Mouse (Mus musculus) left cerebral cortex, adult 18-20 months (tissue): ENCODE results near the gene Pbx1. TPM values are rescaled to one million over a fixed set of nuclear protein-coding genes. Genes with fewer than 3 reads are reported as not detected.

Experiments used
- DNase-seq, 2 experiments: peaks; one replicate each; pipeline ENCODE4 v3.0.0; 2021 to 2022; ENCODE audit warnings: low spot score in 2 of 2, mixed read lengths in 1 of 2
- total RNA-seq, 2 experiments: library from RNA; stranded (reverse); gene quantifications; 2 replicates each; pipeline ENCODE4 v1.2.3; 2021

Pbx1 gene
- total RNA-seq, 2 experiments from 2014 or later, result 130 to 135 TPM

GRCm38 (mm10) chr1:168180622-168181441 lies 251.2 kb downstream of the Pbx1 start:
- DNase-seq, result no peak

GRCm38 (mm10) chr1:168179691-168180090 lies 252.4 kb downstream of the Pbx1 start:
- DNase-seq, result no peak

- no peak for DNase-seq
Observed at GRCm38 (mm10) chr1:168178611-168179010, 253.5 kb downstream of the Pbx1 start.

DNA sequence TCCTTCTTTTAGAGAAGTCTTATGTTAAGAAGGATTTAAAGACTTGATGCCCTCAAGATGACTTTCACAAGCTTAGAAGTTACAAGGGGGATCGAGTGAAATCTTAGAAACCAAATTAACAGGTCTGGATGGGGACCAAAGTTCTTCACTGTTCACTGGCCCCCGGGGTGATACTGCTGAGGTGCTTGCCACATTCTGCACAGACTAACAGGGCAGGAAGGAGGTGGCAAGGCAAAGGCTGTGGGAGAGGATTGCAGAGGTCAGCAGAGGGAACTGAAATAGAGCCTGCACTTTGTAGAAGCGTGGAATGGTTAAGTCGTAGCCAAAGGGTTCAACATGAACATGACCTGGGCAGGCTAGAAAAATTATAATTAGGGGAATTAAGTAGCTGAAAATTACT lies 256.5 kb downstream of the Pbx1 start:
- DNase-seq, result no peak

- DNase-seq, result no peak
Observed at GRCm38 (mm10) chr1:168169791-168170190, 262.3 kb downstream of the Pbx1 start.

DNA sequence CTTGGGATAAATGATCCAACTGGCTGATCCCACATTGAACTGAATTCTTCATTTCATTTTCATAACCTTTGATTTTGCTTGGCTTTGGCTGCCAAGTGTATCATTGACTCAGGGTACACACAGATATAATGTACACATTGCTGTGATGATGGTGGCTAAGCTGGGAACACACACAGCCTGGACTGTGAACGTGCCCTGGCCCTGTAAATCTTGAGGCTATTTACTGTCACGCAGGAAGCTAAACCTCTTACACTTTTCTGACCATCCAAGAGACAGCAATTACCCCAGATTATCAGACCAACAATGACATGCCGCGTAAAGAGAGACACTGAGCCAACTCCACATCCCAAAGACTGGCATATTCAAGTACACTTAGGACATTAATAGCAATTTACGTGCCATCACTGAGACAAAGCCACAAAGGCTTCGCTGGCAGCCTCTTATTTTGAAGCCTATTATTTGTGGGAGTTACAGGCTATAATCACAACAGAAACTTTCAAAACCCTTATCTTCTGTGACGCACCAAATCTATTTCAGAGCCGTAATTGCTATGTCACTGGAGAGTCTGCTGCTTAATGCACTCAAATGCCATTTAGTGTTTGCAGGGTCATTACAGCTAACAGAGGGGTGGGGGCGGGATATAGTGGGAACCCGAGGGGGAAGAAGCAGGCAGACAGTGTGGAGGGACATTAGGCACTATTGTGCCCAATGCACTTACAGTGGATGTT lies 262.9 kb downstream of the Pbx1 start:
- DNase-seq, result no peak

DNA sequence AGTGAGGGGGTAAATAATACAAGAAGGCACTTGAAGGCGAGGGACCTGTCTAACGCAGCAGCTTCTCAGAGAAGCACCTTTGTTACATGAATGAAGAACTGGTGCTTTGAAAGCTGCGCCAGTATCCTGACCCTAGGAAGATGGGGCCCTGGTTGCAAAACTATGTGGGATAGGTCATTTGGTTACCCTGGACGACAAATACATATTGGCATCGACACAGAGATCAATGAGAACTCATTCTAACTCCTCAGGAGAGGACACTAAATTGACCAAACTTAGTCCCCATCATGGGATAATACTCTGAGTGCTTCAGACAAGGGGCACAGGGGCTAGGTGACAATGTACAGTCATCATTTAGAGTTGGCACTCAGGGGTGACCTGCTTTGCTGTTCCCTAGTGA lies 264.3 kb downstream of the Pbx1 start:
- no peak for DNase-seq

- no peak for DNase-seq
Observed at GRCm38 (mm10) chr1:168166841-168167240, 265.2 kb downstream of the Pbx1 start.

DNA sequence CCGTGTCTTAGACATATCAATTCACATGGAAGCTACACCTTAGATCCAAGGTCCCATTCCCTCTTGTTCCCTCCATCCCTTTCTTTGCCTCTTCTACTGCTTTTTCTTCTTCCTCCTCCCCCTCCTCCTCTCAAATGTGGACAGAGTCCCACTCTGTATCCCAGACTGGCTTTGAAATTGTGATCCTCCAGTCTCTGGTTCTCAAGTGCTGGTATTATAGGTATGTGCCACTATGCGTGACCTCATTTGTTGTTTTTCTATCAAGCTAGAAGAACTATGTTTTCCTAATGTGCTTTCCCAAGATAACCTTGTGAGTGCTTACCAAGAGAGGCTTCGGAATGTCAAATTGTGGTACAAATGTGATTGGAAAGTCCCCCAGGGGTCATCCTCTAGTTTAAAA lies 267.1 kb downstream of the Pbx1 start:
- no peak for DNase-seq

DNA sequence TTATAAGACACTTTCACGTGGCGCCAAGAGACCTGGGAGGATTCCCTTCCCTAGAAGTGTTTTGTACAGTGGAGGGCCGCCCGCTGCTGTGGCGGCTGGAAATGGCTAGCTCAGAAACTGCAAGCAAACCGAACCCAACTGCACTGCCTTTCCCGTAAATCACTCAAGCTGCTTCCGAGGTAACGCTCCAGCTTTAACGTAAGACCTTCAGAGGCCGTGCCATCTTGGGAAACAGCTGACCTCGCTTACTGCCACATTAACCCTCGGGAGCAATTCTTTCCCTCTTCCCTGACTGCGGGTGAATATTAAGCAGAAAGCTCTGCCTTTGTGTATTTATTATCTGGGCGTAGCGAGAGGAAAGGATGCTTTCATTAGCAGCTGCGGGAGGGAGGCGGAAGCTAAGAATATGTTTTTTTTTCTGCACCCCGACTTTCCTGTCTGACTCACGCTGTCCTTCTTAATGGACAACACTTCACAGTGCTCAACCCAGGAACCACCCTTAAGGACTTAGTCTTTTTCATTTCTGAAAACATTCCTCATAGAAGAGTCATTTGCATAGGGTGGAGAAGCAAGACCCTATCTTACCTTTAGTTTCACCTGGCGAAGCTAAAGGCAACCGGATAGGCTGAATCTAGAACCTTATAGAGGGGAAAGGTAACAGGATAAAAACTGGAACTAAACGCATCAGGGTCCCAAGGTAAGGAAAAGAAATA lies 268.4 kb downstream of the Pbx1 start:
- DNase-seq, result no peak

DNA sequence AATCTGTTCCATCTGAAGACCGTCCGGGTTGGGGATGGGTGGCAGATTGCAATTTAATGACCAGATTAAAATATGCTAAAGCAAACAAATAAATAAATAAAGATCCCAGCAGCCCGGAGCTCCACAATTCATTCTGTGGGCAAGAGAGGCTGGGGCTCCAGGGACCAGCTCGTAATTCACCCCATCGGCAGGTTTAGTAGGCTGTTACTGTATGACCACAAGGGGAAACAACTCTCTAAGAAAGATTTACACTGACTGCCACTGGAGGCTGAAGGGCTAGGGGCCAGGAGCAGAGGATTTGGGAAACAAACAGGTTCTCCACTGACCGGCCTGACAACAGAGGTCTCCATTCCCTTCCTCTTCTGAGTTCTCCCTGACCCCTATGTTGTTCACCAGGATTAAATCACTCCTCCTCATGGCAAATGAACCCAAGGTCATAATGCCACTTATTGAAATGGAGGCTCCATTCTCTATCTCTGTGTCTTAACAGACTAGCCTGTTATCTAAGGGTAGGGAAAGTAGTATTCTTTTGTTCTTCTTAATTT lies 292.9 kb downstream of the Pbx1 start:
- no peak for DNase-seq

- DNase-seq, result no peak
Observed at GRCm38 (mm10) chr1:168138669-168139068, 293.4 kb downstream of the Pbx1 start.

DNA sequence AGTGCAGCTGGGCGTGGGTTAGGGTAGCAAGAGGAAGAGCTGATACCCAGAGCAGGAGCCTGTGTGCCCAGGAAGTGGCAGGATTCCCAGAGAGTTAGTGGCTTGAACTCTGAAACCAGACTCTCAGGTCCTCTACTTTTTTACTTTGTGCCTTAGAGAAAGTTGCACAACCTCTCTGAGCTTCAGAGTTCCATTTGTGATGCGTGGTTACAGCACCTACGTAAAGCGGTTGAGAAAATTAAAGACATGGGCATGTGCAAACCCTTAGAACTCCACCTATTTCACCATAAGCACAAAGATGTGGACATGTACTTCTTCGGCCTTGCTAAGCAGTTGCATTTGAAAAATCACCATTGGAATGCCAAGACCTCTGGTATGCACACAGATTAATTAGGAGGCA lies 294.2 kb downstream of the Pbx1 start:
- no peak for DNase-seq

DNA sequence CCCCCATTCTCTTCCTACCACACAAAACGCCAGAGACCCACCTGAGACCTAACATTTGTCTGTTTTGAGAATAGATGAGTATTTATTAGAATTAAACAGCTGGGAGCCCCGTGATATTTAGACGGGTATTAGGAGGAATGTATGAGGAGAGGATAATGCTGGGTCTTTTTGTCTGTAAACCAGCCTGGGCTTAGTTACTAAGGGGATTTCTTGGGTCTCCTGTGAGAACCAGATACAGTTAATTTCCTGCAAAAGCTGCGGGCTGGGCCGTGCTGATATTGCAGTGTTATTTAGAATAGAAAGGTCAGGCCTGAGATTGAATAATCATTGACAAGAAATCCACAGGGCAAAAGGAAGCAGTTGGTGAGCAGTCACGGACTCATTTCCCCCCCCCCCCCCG lies 296.5 kb downstream of the Pbx1 start:
- DNase-seq, result no peak

GRCm38 (mm10) chr1:168133696-168134095 lies 298.4 kb downstream of the Pbx1 start:
- no peak for DNase-seq

DNA sequence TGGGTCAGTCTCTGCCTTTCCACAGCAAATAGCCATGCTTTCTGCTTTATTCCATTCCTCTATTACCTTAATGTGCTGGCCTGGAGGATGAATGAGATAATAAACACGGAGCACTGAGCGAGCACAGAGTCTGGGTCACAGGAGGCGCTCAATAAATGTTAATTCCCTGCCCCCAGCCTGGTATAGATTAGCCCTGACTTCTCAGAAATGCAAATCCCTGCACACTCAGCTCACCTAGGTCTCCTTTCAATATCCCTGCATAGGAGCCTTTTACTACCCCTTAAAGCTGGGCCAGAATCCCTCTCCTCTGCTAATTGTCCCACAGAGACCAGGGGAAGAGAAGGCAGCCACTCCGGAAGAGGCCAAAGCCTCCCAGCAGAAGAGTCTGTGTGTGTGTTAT lies 304.1 kb downstream of the Pbx1 start:
- DNase-seq, result no peak

DNA sequence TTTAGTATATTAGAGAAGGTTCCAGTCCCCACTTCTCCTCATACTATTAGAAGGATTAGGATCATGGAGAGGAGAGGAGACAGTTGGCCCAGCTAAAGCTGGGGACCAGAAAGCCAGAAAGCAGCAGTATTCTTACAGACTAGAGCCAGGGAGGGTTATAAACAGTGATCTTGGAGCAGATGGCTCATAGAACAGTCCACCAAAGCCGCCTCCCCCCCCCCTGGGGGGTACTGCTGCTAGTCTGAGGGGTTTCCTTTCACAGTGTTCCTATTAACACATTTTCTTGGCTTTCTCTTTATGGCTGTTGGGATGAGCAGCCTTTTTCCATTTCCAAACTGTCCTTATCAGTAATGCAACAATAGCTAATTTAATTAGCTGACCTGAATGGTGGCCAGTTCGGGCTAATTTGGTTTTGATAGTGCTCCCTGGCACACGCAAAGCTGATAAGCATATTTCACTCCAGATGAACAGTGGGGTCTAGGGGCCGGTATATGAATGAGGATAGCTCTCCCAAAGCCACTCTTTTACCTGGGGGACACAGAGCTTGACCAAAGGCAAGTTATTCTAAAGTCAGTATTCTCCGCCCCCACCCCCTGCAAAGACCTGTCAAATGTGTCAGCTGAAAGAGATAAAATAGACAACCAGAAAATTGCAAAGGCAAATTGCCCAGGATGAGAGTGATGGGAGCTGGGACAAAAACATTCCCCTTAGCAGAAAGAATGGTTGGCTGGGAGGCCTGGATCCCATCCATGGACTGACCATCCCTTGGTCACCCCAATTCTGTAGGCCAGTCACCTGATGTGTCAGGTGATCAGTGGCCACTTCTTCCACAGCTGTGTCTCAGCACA lies 307.2 kb downstream of the Pbx1 start:
- DNase-seq, result no peak

DNA sequence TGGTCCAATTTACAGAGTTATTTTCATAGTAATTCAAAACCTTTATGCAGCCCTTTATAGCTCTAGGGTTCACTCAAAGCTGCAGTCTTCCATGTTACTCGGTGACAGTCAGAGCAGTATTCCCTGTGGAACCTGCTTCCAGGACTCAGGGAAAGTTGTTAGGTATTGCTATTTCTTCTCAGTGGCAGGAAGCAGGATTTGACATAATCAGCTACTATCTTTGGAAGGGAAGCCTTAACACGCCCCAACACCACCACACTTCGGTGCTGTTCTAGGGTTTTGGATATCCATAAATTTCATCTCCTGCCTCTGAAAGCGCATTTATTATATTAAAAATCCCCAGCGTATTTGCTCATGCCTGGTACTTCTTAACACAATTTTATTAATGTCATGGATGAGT lies 314.0 kb downstream of the Pbx1 start:
- DNase-seq, result peak in 1 of 2 experiments; percentile 2

DNA sequence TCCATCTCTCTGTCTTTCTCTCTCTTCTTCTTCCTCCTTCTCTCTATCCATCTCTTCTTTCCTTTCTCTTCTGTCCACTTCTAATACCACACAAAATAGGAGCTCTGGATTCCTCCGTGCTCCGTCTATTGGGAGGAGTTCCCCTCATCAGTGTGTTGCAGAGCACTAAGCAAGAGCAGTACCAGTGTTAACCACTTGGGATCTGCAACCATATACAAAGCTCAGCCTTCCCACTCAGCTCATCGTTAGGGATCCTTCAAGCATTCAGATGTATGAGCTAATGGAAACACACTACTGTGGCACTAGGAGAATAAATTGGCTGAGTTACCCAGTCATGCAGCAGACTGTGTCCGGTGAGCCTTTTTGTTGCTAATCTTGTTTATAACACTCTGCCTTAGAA lies 314.7 kb downstream of the Pbx1 start:
- no peak for DNase-seq

GRCm38 (mm10) chr1:168109797-168110196 lies 322.3 kb downstream of the Pbx1 start:
- no peak for DNase-seq

DNA sequence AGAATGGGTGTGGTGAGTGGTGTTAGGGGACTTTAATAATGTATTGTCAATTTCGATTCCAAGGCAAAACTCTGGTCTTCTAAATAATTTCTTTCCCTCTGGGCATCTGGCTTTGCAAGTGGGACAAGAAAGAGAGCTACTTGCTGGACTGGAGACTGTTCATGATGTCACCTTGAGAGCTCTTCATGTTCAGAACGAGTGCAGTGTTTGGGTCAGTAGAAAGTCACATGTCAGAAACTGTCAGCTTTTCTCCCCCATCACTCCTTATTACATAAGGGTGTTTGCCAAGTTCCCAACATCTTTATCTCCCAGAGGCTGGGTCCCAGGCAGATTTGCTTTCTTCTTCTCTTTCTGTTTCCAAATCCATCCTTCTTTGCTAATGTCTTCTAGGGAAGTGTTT lies 328.2 kb downstream of the Pbx1 start:
- DNase-seq, result no peak
